Mouse (Mus musculus) B cell, adult (primary cell): ENCODE data around the gene Zc3h7b. TPM values are rescaled to one million over a fixed set of nuclear protein-coding genes. Genes with fewer than 3 reads are reported as not detected.

ENCODE experiments used
- total RNA-seq: library from RNA; stranded (reverse); gene quantifications from 4 replicates; pipeline ENCODE4 v1.2.4, GENCODE M21; 2023; ENCODE audit not compliant: inconsistent age

Gene Zc3h7b
- 36.7 to 41.9 TPM (median 39.4 TPM) in 4 replicates for total RNA-seq

DNA sequence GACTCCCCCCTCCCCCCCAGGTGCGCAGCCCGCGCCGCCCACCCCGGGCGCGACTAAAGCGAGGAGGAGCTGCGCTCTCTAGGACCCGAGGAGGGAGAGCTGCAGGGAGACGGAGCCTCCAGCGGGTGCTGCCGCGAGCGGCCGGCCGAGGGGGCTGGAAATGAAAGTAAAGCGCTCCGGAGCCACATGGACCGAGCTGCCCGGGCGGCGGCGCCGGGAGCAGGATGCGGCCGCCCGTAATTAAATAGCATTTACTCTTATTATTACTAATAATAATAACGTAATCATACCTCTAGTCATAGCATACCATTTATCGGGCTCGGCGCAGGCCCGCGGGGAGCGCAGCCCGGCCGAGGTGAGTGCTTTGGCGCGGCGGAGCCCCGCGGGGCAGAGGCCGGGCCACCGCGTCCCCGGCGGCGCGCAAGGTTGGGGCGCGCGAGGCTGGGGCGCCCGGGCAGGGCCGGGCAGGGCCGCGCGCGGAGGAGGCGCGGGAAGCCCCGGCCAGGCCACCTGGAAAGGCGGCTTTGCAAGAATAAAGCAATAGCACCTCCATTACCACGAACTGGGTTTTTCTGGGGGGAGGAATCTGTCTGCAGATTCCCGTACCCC lies at the start of gene Zc3h7b, which contains the start of gene Rangap1:
Zc3h7b (plus strand) TSS at position 66 of the 609 bp plus-strand sequence.
Rangap1 (minus strand) TSS at position 539 of the 609 bp plus-strand sequence.

GRCm38 (mm10) chr15:81697175-81697574 lies 47.7 kb upstream of the Zc3h7b start, which contains the start of gene Chadl:
TSS of gene Chadl (minus strand) at chr15:81697287.

GRCm38 (mm10) chr15:81802001-81802890 lies 57.4 kb downstream of the Zc3h7b start, which contains the start of gene Tef:
TSS of gene Tef (plus strand) at chr15:81802421.

Other genes with a start within 250 kb of the Zc3h7b start
- 185 to 201 TPM (median 193 TPM) in 4 replicates for gene Ep300, start 159.7 kb upstream of the Zc3h7b start, total RNA-seq
- 37.6 to 54.5 TPM (median 41.1 TPM) in 4 replicates for gene L3mbtl2, start 81.2 kb upstream of the Zc3h7b start, total RNA-seq
- 0.67 TPM in 1 of 4 replicates, not detected in the others for gene Chadl, start 47.8 kb upstream of the Zc3h7b start, total RNA-seq
- gene Rangap1, start 473 bp downstream of the Zc3h7b start, total RNA-seq, result 64.2 to 74.4 TPM (median 67.9 TPM) in 4 replicates
- 27.6 to 39.1 TPM (median 33.4 TPM) in 4 replicates for gene Tef, start 57.4 kb downstream of the Zc3h7b start, total RNA-seq
- gene Tob2, start 113.7 kb downstream of the Zc3h7b start, total RNA-seq, result 115 to 133 TPM (median 123 TPM) in 4 replicates
- 60.1 to 67.5 TPM (median 62.8 TPM) in 4 replicates for gene Phf5a, start 126.9 kb downstream of the Zc3h7b start, total RNA-seq
- 141 to 151 TPM (median 145 TPM) in 4 replicates for gene Aco2, start 127.3 kb downstream of the Zc3h7b start, total RNA-seq
- gene Polr3h, start 181.2 kb downstream of the Zc3h7b start, total RNA-seq, result 15.0 to 23.3 TPM (median 17.1 TPM) in 4 replicates
- gene Csdc2, start 191.7 kb downstream of the Zc3h7b start, total RNA-seq, result 0.29 to 0.81 TPM (median 0.42 TPM) in 3 of 4 replicates, not detected in the other
- gene Pmm1, start 215.9 kb downstream of the Zc3h7b start, total RNA-seq, result 18.0 to 24.3 TPM (median 21.2 TPM) in 4 replicates
- gene 1700029P11Rik, start 235.5 kb downstream of the Zc3h7b start, total RNA-seq, result not detected in 4 replicates
- gene Xrcc6, start 242.8 kb downstream of the Zc3h7b start, total RNA-seq, result 32.1 to 42.1 TPM (median 33.8 TPM) in 4 replicates